Mouse (Mus musculus) G1E (cell line): ENCODE data around the gene Bckdk.

Experiments used
- CTCF ChIP-seq: IDR thresholded peaks from 2 replicates; pipeline ENCODE4 v1.5.1; 2012; ENCODE audit warnings: low read depth, low read length, inconsistent platforms, mixed read lengths
- GATA1 ChIP-seq: IDR thresholded peaks from 2 replicates; pipeline ENCODE4 v1.6.1; 2012; ENCODE audit warnings: borderline replicate concordance, low read length, inconsistent platforms, mixed read lengths
- TAL1 ChIP-seq: conservative IDR thresholded peaks from 2 replicates; pipeline ENCODE4 v1.6.1; 2012; ENCODE audit warnings: low read depth, low read length, inconsistent platforms, mixed read lengths

DNA sequence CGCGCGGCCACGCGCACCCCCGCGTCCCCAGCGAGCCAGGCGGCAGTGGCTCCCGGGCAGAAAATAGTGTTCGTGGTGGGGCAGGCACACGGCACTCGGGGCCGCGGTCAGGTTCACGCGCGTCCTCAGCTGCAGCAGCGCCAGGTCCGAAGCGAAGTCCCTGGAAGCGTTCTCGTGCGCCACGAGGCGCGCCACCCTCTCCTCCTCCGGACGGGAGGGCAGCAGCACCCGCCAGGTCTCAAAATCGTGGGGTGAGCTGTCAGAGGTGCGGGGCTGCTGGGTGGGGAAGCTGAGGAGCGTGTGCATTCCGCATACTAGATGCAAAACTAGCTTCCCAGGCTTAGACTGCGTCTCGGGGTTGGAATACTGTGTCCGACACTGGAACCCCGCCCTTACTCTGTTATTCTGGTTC, 31.9 kb downstream of the Bckdk start:
- TF ChIP-seq TAL1: no peak
- no peak for TF ChIP-seq CTCF
- no peak for TF ChIP-seq GATA1
